Mouse (Mus musculus): ENCODE data around the gene Gucy1b2.

DNA sequence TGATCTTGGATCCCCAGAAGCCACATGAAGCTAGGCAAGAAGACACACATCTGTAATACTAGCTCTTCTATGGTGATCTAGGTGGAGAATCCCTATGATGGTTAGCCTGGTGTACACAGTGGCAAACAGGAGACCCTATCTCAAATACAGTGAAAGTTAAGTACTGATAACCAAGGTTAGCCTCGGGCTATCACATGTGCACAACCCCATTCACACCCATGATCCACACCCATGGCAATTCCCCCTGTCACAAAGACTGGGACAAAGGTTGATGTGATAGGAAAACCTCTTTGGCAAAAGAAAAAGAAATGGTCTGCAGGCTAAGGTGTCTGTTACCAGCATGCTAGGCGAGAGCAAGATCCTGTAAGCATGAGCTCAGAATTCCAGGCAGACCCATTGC, 16.0 kb upstream of the Gucy1b2 start:
- TF ChIP-seq CTCF (IDR thresholded peaks at IDR 0.05; ENCODE audit: borderline replicate concordance, extremely low read depth, insufficient read depth, insufficient read length) = no peak
- TF ChIP-seq POLR2A (IDR thresholded peaks at IDR 0.05; ENCODE audit: borderline replicate concordance, extremely low read depth, insufficient read depth, insufficient read length, poor library complexity, severe bottlenecking) = no peak

Measured in brain, embryonic 14.5 days (tissue).